Mouse (Mus musculus) spleen, postnatal 4 days (tissue): ENCODE data around the gene Mcidas.
"Not testable (repeated sequence)": the region's sequence is repeated elsewhere in the genome, so short reads cannot be mapped to it uniquely, and the experiment has no call there.

Experiments
- DNase-seq, 2 experiments: peaks; one replicate each; pipeline ENCODE4 v3.0.0; 2022; ENCODE audit warnings: low spot score in 2 of 2

Gene Mcidas

GRCm38 (mm10) chr13:113012683-113013082 is 19.0 kb downstream of the Mcidas start:
- DNase-seq = no peak

DNA sequence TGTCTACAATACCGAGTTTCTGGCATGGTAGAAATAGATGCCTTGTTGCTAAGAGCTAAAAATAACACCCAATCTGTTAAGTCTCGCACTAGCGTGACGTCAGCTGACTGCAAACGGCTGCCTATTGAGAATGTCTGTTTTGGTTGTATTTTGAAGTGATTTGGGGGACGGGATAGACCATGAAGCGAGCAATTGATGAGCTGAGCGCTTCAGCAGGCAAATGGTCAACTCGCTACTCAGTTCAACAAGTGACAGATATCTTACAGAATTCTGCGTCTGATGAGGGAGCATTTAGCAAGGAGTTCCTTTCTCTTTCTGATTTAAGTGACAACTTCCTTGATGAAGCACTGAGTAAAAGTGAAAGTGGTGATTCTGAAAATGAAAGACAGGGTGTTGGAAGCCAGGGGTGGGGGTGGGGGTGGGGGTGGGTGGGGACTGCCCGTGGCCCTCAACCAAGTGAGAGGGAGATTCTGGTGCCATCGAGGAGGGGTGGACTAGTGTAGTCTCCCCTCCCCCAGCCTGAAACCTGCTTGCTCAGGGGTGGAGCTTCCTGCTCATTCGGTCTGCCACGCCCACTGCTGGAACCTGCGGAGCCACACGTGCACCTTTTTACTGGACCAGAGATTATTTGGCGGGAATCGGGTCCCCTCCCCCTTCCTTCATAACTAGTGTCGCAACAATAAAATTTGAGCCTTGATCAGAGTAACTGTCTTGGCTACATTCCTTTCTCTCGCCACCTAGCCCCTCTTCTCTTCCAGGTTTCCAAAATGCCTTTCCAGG is 19.7 kb downstream of the Mcidas start:
- DNase-seq = not testable (repeated sequence)

GRCm38 (mm10) chr13:113021521-113021920 is 27.9 kb downstream of the Mcidas start:
- DNase-seq = no peak

DNA sequence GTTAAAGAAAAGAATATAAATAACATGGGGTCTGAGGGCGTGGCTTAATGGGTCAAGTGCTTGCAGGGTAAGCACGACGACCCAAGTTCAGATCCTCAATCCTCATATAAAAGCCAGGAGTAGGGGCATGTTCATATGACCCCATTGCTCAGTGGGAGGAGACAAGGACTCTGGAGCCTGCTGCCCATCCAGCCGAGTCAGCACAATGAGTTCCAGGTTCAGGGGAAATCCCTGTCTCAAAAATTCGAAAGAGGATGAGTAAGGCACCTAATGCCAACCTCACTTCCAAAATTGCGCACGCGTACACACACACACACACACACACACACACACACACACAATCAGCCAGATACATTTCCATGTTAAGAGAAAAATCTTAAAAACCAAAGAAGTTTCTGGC is 28.8 kb downstream of the Mcidas start:
- DNase-seq = no peak

GRCm38 (mm10) chr13:113023274-113024143 is 29.9 kb downstream of the Mcidas start:
- DNase-seq = no peak

DNA sequence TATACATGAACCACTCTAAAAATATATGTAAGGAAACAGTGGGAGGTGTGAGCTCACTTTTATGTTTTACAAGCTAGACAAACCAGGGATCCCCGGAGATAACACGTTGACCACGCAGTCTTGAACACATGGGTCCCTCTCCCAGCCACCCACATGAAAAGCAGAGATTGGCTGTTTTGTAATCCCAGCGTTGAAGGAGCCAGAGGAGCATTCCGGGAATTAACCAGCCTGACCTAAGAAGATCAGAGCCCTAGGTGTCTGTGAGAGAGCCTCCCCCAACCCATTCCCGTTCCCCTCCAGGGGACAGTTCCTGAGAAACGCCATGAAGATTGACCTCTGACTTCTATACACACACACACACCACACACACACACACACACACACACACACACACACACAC is 37.7 kb downstream of the Mcidas start:
- no peak for DNase-seq

- DNase-seq = no peak
Measured at GRCm38 (mm10) chr13:113031792-113032571, 38.3 kb downstream of the Mcidas start.

DNA sequence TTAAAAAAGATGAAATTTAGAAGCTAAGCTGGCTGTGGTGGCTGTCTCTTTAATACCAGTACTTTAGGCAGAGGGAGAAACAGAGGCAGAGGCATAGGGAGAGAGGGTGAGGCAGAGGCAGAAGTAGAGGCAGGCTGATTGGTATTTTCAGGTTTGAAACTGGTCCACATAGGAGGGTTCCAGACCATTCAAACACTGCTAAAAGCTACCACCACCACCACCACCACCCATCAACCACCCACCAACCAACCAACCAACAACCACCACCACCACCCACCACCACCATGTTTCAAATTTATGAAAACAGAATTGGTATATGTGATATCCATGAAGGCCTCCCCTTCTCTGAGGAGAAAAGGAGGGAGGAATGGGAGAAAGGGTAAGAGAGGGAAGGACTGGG is 39.2 kb downstream of the Mcidas start:
- DNase-seq = no peak

GRCm38 (mm10) chr13:113034271-113034886 is 40.7 kb downstream of the Mcidas start:
- no peak for DNase-seq

GRCm38 (mm10) chr13:113034950-113035421 is 41.3 kb downstream of the Mcidas start, which contains the start of gene Cdc20b:
Gene Cdc20b, plus strand, starts transcription at chr13:113035111.
- peak; percentile 46 to 75 for DNase-seq

DNA sequence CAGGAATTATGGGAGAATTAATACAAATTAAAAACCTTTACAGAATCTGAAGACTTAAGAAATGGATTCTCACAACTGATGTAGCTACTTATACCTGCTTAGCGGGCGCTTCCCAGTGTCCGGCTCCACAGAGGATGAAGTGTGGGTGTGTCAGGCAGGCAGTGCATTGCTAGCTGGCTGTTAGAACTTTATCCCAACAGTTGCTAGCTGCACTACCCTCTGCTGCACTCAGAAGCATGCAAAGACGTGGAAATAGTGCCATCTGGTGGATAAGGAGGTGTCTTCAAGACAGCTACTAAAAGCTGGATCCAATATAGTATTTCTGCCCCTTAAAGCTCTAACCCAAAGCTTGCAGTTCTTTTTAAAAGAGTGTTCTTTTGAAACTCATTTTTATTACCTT is 42.2 kb downstream of the Mcidas start:
- peak; percentile 59 to 74 for DNase-seq

DNA sequence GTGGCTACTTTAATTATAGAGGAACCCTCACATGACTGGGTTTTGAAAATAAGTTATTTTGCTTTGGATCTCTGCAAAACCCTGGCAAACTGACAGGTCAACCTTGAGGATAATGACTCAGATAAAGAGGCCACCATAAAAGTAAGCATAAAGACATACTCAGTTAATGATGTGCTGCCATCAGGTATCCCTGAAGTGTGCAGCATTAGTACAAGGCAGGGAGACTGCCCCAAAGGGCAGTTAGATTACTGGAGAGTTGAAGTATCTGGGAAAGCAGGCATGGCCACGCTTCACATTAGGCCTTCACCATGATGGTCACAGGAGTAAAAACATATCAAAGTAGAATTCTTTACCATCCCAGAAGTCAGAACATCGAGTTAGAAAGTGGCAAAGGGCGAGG is 51.2 kb downstream of the Mcidas start:
- DNase-seq = no peak

DNA sequence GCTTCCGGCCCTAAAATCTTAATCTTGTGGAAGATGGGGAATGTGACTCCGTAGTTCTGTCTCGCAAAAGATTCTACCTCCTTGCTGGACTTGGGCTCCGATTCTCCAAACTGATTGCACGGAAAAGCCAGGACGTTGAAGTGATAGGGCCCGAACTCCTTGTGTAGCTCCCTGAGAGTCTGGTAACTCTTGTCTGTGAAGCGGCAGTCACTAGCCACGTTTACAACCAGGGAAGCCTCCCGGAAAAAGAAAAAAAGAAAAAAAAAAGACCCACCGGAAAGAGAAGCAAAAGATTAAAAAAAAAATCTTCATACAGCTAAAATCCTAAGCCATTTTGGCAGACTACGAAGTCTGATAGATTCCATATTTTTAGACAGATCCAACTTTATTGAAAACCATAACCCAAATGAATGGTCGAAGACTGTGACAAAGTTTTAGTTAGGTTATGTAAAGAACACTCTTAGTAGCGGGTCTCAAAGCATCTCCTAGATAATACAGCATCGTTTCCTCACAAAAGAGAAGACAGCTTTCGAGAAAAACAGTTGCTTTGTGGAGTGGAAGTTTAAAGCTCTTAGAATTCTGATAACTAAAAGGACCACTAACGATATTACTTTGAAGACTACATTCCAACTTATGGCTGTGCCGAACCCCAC is 51.9 kb downstream of the Mcidas start:
- DNase-seq = no peak

DNA sequence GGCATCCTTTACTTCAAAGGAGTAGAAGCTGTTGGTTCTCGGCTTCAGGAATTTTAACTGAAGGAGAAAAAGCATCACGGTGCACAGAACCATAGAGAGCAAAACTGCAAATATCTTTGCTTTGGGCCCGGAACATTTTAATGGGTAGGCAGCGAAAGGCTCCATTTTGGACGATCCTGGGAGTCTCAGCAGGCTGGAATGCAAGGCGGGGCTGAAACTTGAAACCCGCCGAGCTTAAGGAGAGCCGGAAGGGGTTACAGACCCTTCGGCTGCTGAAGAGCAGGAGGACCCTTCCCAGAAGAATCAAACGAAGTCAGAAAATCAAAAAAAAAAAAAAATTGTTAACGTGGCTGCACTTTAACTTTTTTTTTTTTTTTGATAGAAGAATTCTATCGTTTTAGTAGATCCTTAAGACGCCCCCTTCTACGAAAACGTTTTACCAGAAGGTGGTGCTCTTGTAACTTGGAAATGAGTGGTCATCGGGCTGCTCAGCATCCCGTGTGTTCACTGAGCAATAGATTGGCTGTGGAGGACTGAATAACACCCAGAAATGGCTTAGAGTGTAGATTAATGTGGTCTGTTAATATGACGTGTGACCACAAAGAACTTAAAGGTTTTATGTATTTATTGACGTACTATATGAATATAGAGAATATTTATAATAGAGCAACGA is 52.7 kb downstream of the Mcidas start, which contains the start of gene Gpx8:
Gene Gpx8, minus strand, starts transcription at position 200 of the 673 bp plus-strand sequence.
- no peak for DNase-seq

DNA sequence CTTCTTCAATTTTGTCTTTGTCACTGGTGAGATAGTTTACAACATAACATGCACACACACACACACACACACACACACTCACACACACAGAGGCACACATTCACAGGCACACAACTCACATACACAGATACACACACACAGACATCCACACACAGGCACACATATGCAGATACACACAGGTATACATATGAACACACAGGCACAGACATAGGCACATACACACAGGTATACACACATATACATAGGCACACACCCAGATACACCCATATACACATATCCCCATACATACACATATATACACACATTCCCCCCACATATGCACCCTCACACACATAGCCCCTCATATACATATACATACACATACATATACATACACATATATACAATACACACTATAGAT is 53.4 kb downstream of the Mcidas start:
- no peak for DNase-seq

GRCm38 (mm10) chr13:113047647-113048046 is 54.0 kb downstream of the Mcidas start:
- no peak for DNase-seq
